Mouse (Mus musculus) brain, adult 2 months (tissue): ENCODE measurements around the gene Gm10800.
"Not testable (repeated sequence)": the region's sequence is repeated elsewhere in the genome, so short reads cannot be mapped to it uniquely, and the experiment has no call there.

Experiments
- DNase-seq: peaks from one replicate; pipeline ENCODE4 v3.0.0; 2011; ENCODE audit warnings: low read depth, low spot score

The Gm10800 gene

DNA sequence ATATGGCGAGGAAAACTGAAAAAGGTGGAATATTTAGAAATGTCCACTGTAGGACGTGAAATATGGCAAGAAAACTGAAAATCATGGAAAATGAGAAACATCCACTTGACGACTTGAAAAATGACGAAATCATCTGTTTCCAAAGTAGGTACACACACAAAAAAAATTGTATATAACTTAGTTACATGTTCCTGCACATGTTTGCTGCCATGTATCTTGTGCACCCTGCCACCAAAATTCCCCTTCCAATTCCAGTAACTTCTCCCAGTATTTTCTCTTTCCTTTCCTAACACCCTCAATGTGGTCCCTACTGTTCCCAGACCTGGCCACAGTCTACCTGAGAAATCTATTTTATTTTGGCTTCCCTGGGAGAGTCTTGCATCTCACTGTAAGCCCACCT lies at the start of gene Gm10800:
TSS of gene Gm10800 (minus strand) at position 101 of the 400 bp plus-strand sequence.
- DNase-seq = not testable (repeated sequence)

DNA sequence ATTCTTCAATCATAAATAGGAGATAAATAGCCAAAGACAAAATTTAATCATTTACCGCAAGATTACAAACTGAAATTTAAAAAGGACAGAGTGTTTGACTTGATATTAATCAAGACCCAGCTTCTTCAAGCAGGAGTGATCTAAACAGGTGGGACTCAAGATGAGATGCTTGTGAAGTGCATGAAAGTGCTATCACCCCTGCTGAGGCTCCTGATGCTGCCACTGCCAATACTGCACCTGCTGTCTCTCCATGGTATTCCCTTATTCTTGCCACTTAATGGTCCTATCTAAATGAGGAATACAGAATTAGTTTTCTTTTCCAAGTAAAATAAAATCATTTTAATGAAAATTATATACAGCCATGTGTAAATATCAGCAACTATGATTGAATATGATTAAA lies 30.4 kb upstream of the Gm10800 start:
- peak; percentile 14 for DNase-seq

DNA sequence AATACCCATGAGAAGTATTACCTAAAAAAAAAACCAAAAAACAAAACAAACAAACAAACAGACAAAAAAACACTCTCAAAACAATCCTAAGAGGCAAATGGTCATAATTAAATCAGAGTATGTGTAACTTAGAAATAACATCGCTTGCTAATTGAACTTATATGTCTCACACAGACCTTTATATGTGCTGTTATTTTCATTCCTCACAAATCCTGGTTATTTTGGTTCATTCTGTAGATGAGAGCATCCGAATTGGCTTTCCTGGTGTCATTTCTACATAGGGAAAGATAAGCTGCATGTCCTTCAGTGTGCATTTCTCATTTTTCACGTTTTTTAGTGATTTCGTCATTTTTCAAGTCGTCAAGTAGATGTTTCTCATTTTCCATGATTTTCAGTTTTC lies 5.2 kb downstream of the Gm10800 start, which contains the start of gene Gm10801:
TSS of gene Gm10801 (plus strand) at position 301 of the 400 bp plus-strand sequence.
- not testable (repeated sequence) for DNase-seq
